Mouse (Mus musculus) neural tube, embryonic 13.5 days (tissue): ENCODE results near the gene Gzmk. TPM values are rescaled to one million over a fixed set of nuclear protein-coding genes. Genes with fewer than 3 reads are reported as not detected.

Source experiments
- ATAC-seq: fragments of 200-750 bp; cut with Nextera tagmentation; 2 replicates; pipeline ENCODE4 v1.8.0; 2017; ENCODE audit warnings: low read depth, mild to moderate bottlenecking, moderate TSS enrichment, moderate library complexity
- H3K27ac ChIP-seq: fragments of 300-500 bp; sonication (generic); replicated peaks from 2 replicates; pipeline ENCODE4 v1.5.1; 2015; ENCODE audit warnings: moderate library complexity, mild to moderate bottlenecking, inconsistent platforms
- H3K27me3 ChIP-seq: fragments of 300-500 bp; sonication (generic); 2 replicates; pipeline ENCODE4 v1.6.1; 2015; ENCODE audit warnings: mild to moderate bottlenecking, inconsistent platforms
- H3K36me3 ChIP-seq: fragments of 300-500 bp; sonication (generic); 2 replicates; pipeline ENCODE4 v1.6.1; 2015; ENCODE audit warnings: mild to moderate bottlenecking, inconsistent platforms
- H3K4me1 ChIP-seq: fragments of 300-500 bp; sonication (generic); replicated peaks from 2 replicates; pipeline ENCODE4 v1.6.1; 2015; ENCODE audit warnings: inconsistent platforms
- H3K4me2 ChIP-seq: fragments of 300-500 bp; sonication (generic); 2 replicates; pipeline ENCODE4 v1.6.1; 2015; ENCODE audit warnings: inconsistent platforms, mild to moderate bottlenecking, moderate library complexity
- H3K4me3 ChIP-seq: fragments of 300-500 bp; sonication (generic); 2 replicates; pipeline ENCODE4 v1.5.1; 2015; ENCODE audit warnings: mild to moderate bottlenecking, inconsistent platforms
- H3K9ac ChIP-seq: fragments of 300-500 bp; sonication (generic); 2 replicates; pipeline ENCODE4 v1.6.1; 2015; ENCODE audit warnings: moderate library complexity, mild to moderate bottlenecking, inconsistent platforms
- H3K9me3 ChIP-seq: fragments of 300-500 bp; sonication (generic); 2 replicates; pipeline ENCODE4 v1.6.1; 2016; ENCODE audit warnings: inconsistent platforms
- WGBS: fragments of 180-500 bp; shearing (Covaris S2); methylation state at CpG from one replicate; pipeline ENCODE4 v1.1.7; 2015; 5-methylcytosine and 5-hydroxymethylcytosine counted together
- polyA plus RNA-seq: library from polyadenylated mRNA; unstranded; fragments of >200 nt; fragmentation: Nextera tagmentation; extraction: Ambion mirVana; gene quantifications from 2 replicates; pipeline ENCODE4 v1.2.1, GENCODE M21; 2015

The Gzmk gene
- polyA plus RNA-seq, 1 experiment from 2014 or later = not detected

- WGBS = 72% methylated on average over 8 of the region's 8 CpGs
These were observed 25.0 kb downstream of the Gzmk start for GRCm38 (mm10) chr13:113200726-113201125.

GRCm38 (mm10) chr13:113199331-113199730 lies 26.4 kb downstream of the Gzmk start:
- no peak overlapping the region for H3K4me2 ChIP-seq
- H3K4me3 ChIP-seq = no peak overlapping the region
- 62% methylated on average over 3 of the region's 3 CpGs for WGBS
- H3K9me3 ChIP-seq = no peaks in the 10 kb centered on the region
- ATAC-seq = no peak
- H3K27ac ChIP-seq = no peak overlapping the region
- H3K9ac ChIP-seq = no peak overlapping the region
- no peaks in the 10 kb centered on the region for H3K4me1 ChIP-seq
- H3K27me3 ChIP-seq = no peaks in the 10 kb centered on the region
- H3K36me3 ChIP-seq = no peaks in the 10 kb centered on the region

More at GRCm38 (mm10) chr13:113200726-113201125, 25.0 kb downstream of the Gzmk start:
- no peaks in the 10 kb centered on the region for H3K36me3 ChIP-seq
- H3K9me3 ChIP-seq = no peaks in the 10 kb centered on the region
- no peaks in the 10 kb centered on the region for H3K27me3 ChIP-seq
- ATAC-seq = no peak
- H3K4me1 ChIP-seq = no peaks in the 10 kb centered on the region
- no peak overlapping the region for H3K4me3 ChIP-seq
- no peak overlapping the region for H3K4me2 ChIP-seq
- no peak overlapping the region for H3K9ac ChIP-seq
- no peak overlapping the region for H3K27ac ChIP-seq

GRCm38 (mm10) chr13:113197872-113198502 lies 27.7 kb downstream of the Gzmk start:
- no peaks in the 10 kb centered on the region for H3K27me3 ChIP-seq
- no peaks in the 10 kb centered on the region for H3K36me3 ChIP-seq
- WGBS = 82% methylated on average over 9 of the region's 9 CpGs
- ATAC-seq = no peak
- H3K9ac ChIP-seq = no peak overlapping the region
- H3K4me3 ChIP-seq = no peak overlapping the region
- H3K4me1 ChIP-seq = no peaks in the 10 kb centered on the region
- H3K9me3 ChIP-seq = no peaks in the 10 kb centered on the region
- no peak overlapping the region for H3K27ac ChIP-seq
- H3K4me2 ChIP-seq = no peak overlapping the region

GRCm38 (mm10) chr13:113196808-113197674 lies 28.7 kb downstream of the Gzmk start:
- no peak overlapping the region for H3K4me2 ChIP-seq
- H3K27ac ChIP-seq = no peak overlapping the region
- no peaks in the 10 kb centered on the region for H3K27me3 ChIP-seq
- no peaks in the 10 kb centered on the region for H3K9me3 ChIP-seq
- 58% methylated on average over 13 of the region's 13 CpGs for WGBS
- no peak overlapping the region for H3K4me3 ChIP-seq
- ATAC-seq = no peak
- no peaks in the 10 kb centered on the region for H3K36me3 ChIP-seq
- no peaks in the 10 kb centered on the region for H3K4me1 ChIP-seq
- no peak overlapping the region for H3K9ac ChIP-seq

- no peak for ATAC-seq
- 86% methylated on average over 4 of the region's 4 CpGs for WGBS
These were observed 42.0 kb downstream of the Gzmk start for GRCm38 (mm10) chr13:113183720-113184119.

GRCm38 (mm10) chr13:113183310-113183709 lies 42.4 kb downstream of the Gzmk start:
- Histone ChIP-seq H3K4me3 (no peak overlapping the region), H3K27me3 (no peaks in the 10 kb centered on the region), H3K27ac (no peak overlapping the region), H3K9me3 (no peaks in the 10 kb centered on the region), H3K36me3 (no peaks in the 10 kb centered on the region), H3K4me1 (no peaks in the 10 kb centered on the region), H3K9ac (no peak overlapping the region), H3K4me2 (no peak overlapping the region)
- no peak for ATAC-seq
- WGBS = 90% methylated on average over 8 of the region's 8 CpGs

More at GRCm38 (mm10) chr13:113183720-113184119, 42.0 kb downstream of the Gzmk start:
- no peaks in the 10 kb centered on the region for H3K36me3 ChIP-seq
- no peak overlapping the region for H3K9ac ChIP-seq
- H3K27me3 ChIP-seq = no peaks in the 10 kb centered on the region
- H3K4me3 ChIP-seq = no peak overlapping the region
- no peaks in the 10 kb centered on the region for H3K4me1 ChIP-seq
- no peaks in the 10 kb centered on the region; the same call in 1 of the 2 replicates for H3K9me3 ChIP-seq
- H3K27ac ChIP-seq = no peak overlapping the region
- H3K4me2 ChIP-seq = no peak overlapping the region

GRCm38 (mm10) chr13:113174162-113174561 lies 51.5 kb downstream of the Gzmk start:
- H3K27ac ChIP-seq = no peak overlapping the region
- no peak overlapping the region for H3K4me3 ChIP-seq
- WGBS = 91% methylated on average over 6 of the region's 6 CpGs
- H3K9me3 ChIP-seq = no peaks in the 10 kb centered on the region
- H3K36me3 ChIP-seq = no peaks in the 10 kb centered on the region
- H3K4me1 ChIP-seq = no peaks in the 10 kb centered on the region
- H3K27me3 ChIP-seq = no peaks in the 10 kb centered on the region
- no peak overlapping the region for H3K9ac ChIP-seq
- H3K4me2 ChIP-seq = no peak overlapping the region
- no peak for ATAC-seq

GRCm38 (mm10) chr13:113170256-113170655 lies 55.5 kb downstream of the Gzmk start:
- H3K36me3 ChIP-seq = no peaks in the 10 kb centered on the region
- ATAC-seq = no peak
- H3K27ac ChIP-seq = no peak overlapping the region
- no peaks in the 10 kb centered on the region for H3K27me3 ChIP-seq
- H3K9ac ChIP-seq = no peak overlapping the region
- H3K4me2 ChIP-seq = no peak overlapping the region
- no peaks in the 10 kb centered on the region for H3K9me3 ChIP-seq
- H3K4me1 ChIP-seq = no peaks in the 10 kb centered on the region
- no peak overlapping the region for H3K4me3 ChIP-seq

GRCm38 (mm10) chr13:113168018-113168534 lies 57.6 kb downstream of the Gzmk start:
- WGBS = 73% methylated on average over 9 of the region's 9 CpGs
- Histone ChIP-seq H3K4me3 (no peak overlapping the region), H3K36me3 (no peaks in the 10 kb centered on the region), H3K4me2 (no peak overlapping the region), H3K27me3 (no peaks in the 10 kb centered on the region), H3K9me3 (no peaks in the 10 kb centered on the region), H3K27ac (no peak overlapping the region), H3K4me1 (no peaks in the 10 kb centered on the region), H3K9ac (no peak overlapping the region)
- no peak for ATAC-seq

GRCm38 (mm10) chr13:113164252-113165005 lies 61.3 kb downstream of the Gzmk start:
- H3K36me3 ChIP-seq = no peaks in the 10 kb centered on the region
- H3K27ac ChIP-seq = no peak overlapping the region
- H3K4me2 ChIP-seq = no peak overlapping the region
- ATAC-seq = no peak
- no peak overlapping the region for H3K9ac ChIP-seq
- H3K4me3 ChIP-seq = no peak overlapping the region
- no peaks in the 10 kb centered on the region for H3K9me3 ChIP-seq
- 88% methylated on average over 5 of the region's 5 CpGs for WGBS
- H3K27me3 ChIP-seq = no peaks in the 10 kb centered on the region
- H3K4me1 ChIP-seq = no peaks in the 10 kb centered on the region

GRCm38 (mm10) chr13:113151556-113151955 lies 74.2 kb downstream of the Gzmk start:
- Histone ChIP-seq H3K4me1 (no peaks in the 10 kb centered on the region), H3K4me3 (no peak overlapping the region), H3K9me3 (no peaks in the 10 kb centered on the region), H3K4me2 (no peak overlapping the region), H3K27me3 (no peaks in the 10 kb centered on the region), H3K36me3 (no peaks in the 10 kb centered on the region), H3K9ac (no peak overlapping the region), H3K27ac (no peak overlapping the region)
- no peak for ATAC-seq
- 85% methylated on average over 4 of the region's 4 CpGs for WGBS

GRCm38 (mm10) chr13:113139597-113139996 lies 86.1 kb downstream of the Gzmk start:
- Histone ChIP-seq H3K4me2 (no peak overlapping the region), H3K4me1 (no peaks in the 10 kb centered on the region), H3K9me3 (no peaks in the 10 kb centered on the region), H3K4me3 (no peak overlapping the region), H3K27me3 (no peaks in the 10 kb centered on the region), H3K9ac (no peak overlapping the region), H3K27ac (no peak overlapping the region), H3K36me3 (no peaks in the 10 kb centered on the region)
- WGBS = 98% methylated on average over 1 of the region's 1 CpGs
- ATAC-seq = no peak
